Mouse (Mus musculus): Measurements from ENCODE around the gene Wdr75. TPM values are rescaled to one million over a fixed set of nuclear protein-coding genes. Genes with fewer than 3 reads are reported as not detected.

The Wdr75 gene
- polyA plus RNA-seq, 1 experiment from 2014 or later: 70.1 TPM

DNA sequence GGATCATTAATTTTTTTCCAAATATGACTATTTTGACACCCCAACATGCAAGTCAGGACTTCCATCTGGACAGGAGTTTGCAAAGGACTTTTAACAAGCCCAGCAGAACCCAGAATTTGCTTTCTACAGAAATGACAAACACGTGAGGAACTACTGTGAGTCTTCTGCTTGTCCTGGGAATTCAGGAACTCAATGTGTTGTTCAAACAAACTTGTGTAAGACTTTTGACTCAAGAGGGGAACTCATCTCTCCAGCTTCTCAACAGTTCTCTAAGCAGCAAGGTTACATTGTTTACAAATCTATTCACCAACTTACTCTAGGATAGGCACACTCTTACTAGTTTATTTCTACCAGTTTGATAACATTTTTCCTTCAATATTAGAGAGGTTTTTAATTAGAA is 63.1 kb downstream of the Wdr75 start:
- H3K27ac ChIP-seq (replicated peaks): no peak overlapping the region
- no peaks in the 10 kb centered on the region for H3K36me3 ChIP-seq
- no peaks in the 10 kb centered on the region for H3K9me3 ChIP-seq
- no peak overlapping the region for H3K4me2 ChIP-seq (replicated peaks)
- H3K4me3 ChIP-seq: no peak overlapping the region
- H3K9ac ChIP-seq (replicated peaks): no peak overlapping the region
- 74% methylated on average over 1 of the region's 1 CpGs for WGBS
- no peaks in the 10 kb centered on the region for H3K4me1 ChIP-seq
- no peaks in the 10 kb centered on the region for H3K27me3 ChIP-seq
- ATAC-seq (ENCODE audit: low FRiP score, low read depth): no peak

DNA sequence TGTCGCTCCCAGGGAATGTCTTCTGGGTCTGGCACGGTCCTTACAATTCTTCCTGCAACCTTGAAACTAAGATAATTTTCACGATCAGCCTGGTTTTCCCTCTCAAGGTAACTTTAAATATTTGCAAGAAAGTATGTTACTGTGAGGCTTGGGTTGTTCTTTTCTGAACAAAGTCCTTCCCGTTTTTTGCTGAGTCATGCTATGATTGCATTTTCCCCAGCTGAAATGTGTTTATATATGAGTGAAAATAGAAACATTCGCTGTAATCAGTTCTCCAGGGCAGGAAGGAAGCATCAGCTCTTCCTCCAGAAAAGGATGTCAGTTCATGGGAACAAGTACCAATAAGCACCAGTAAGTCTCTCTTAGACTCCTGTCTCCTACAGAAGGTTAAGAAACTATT is 65.4 kb downstream of the Wdr75 start:
- Histone ChIP-seq H3K27ac (replicated peaks) (no peak overlapping the region), H3K4me2 (replicated peaks) (no peak overlapping the region), H3K36me3 (no peaks in the 10 kb centered on the region), H3K9ac (replicated peaks) (no peak overlapping the region), H3K27me3 (no peaks in the 10 kb centered on the region), H3K9me3 (no peaks in the 10 kb centered on the region), H3K4me1 (no peaks in the 10 kb centered on the region), H3K4me3 (no peak overlapping the region)
- WGBS: 79% methylated on average over 5 of the region's 5 CpGs
- ATAC-seq (ENCODE audit: low FRiP score, low read depth): no peak

GRCm38 (mm10) chr1:45861162-45861561 is 66.2 kb downstream of the Wdr75 start:
- Histone ChIP-seq H3K9me3 (no peaks in the 10 kb centered on the region), H3K27me3 (no peaks in the 10 kb centered on the region), H3K4me1 (no peaks in the 10 kb centered on the region), H3K36me3 (no peaks in the 10 kb centered on the region), H3K27ac (replicated peaks) (no peak overlapping the region), H3K4me2 (replicated peaks) (no peak overlapping the region), H3K4me3 (no peak overlapping the region), H3K9ac (replicated peaks) (no peak overlapping the region)
- ATAC-seq (ENCODE audit: low FRiP score, low read depth): no peak

DNA sequence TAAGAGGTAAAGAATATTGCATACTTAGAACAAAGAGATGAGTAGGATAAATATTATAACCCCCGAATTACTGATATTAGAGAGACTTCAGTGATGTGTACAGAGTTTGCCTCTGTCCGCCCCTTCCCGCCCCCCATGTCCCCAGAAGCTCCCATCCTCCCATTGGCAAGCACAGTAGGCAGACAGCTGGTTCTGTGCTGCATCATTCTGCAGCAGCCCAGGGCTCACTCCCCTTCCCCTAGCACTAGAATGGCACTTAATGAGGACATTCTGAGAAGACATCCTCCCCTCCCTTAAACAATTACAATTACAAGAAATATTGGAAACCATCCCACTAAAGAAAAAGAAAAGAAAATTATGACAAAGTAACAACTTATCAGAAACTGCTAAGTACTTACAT is 68.7 kb downstream of the Wdr75 start:
- Histone ChIP-seq H3K4me2 (replicated peaks) (no peak overlapping the region), H3K36me3 (no peaks in the 10 kb centered on the region), H3K4me3 (no peak overlapping the region), H3K9ac (replicated peaks) (no peak overlapping the region), H3K27ac (replicated peaks) (no peak overlapping the region), H3K27me3 (no peaks in the 10 kb centered on the region), H3K9me3 (no peaks in the 10 kb centered on the region), H3K4me1 (no peaks in the 10 kb centered on the region)
- ATAC-seq (ENCODE audit: low FRiP score, low read depth): no peak
- 97% methylated on average over 3 of the region's 3 CpGs for WGBS

- Histone ChIP-seq H3K4me1 (no peaks in the 10 kb centered on the region), H3K9me3 (no peaks in the 10 kb centered on the region), H3K27ac (replicated peaks) (no peak overlapping the region), H3K27me3 (no peaks in the 10 kb centered on the region), H3K36me3 (no peaks in the 10 kb centered on the region), H3K4me2 (replicated peaks) (no peak overlapping the region), H3K4me3 (no peak overlapping the region), H3K9ac (replicated peaks) (no peak overlapping the region)
- 85% methylated on average over 4 of the region's 4 CpGs for WGBS
- ATAC-seq (ENCODE audit: low FRiP score, low read depth): no peak
Measured at GRCm38 (mm10) chr1:45864564-45865014, 69.6 kb downstream of the Wdr75 start.

DNA sequence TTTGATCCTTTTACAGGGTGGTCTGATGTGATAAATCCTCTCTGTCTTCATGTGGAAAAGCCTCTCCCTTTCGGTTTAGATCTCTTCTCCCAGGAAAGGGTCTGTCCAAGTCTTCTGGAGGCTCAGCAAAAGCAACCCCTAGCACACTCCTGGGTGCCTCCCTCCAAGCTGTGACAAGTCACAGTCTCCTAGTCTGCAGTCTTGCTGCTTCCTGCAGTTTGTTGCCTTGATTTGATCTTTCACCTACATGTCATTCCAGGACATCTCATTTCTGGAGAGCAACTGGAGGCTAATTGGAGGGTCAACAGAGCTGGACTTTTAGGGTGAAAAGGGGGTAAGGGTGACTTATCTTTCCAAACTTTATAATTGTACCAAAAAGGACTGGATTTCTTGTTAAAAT is 70.3 kb downstream of the Wdr75 start:
- no peak overlapping the region for H3K9ac ChIP-seq (replicated peaks)
- no peak for ATAC-seq (ENCODE audit: low FRiP score, low read depth)
- no peak overlapping the region for H3K4me2 ChIP-seq (replicated peaks)
- no peak overlapping the region for H3K27ac ChIP-seq (replicated peaks)
- H3K4me3 ChIP-seq: no peak overlapping the region
- no peaks in the 10 kb centered on the region for H3K4me1 ChIP-seq
- no peaks in the 10 kb centered on the region for H3K36me3 ChIP-seq
- no peaks in the 10 kb centered on the region for H3K9me3 ChIP-seq
- WGBS: 70% methylated on average over 1 of the region's 1 CpGs
- no peaks in the 10 kb centered on the region for H3K27me3 ChIP-seq

- 75% methylated on average over 5 of the region's 5 CpGs for WGBS
- no peak for ATAC-seq (ENCODE audit: low FRiP score, low read depth)
Measured at GRCm38 (mm10) chr1:45865727-45866126, 70.8 kb downstream of the Wdr75 start.

DNA sequence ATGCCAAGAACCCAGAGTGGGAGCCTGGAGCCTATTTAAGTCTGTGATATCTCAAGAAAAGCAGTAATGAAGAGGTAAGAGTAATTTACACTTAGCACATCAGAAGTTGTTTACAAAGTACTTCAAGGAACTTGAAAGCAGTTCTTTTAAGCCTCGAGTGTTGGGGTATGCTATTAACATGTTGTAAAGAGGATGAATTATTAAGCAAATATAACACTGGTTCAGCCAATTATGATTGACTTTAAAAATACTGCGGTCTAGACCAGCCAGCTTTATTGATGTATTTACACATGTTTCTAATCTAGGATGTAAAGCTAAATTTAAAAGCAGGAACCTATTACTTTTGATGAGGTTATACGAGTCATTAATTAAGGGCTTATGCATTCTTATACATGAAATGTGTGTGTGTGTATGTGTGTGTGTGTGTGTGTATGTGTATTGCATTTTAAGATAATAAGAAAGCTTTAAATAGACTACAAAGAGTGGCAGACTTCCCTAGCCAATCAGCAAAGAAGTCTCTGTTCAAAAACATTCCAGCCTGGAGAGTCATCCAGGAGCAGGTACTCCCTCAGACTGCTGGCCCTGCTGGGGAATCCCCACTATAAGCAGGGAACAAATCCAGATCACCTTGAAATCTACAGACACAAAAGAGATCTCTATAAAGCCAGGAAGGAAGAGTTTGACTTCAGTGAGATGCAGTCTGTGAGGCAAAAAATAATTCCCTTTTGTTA is 71.5 kb downstream of the Wdr75 start:
- WGBS: 81% methylated on average over 3 of the region's 3 CpGs
- no peak for ATAC-seq (ENCODE audit: low FRiP score, low read depth)
- no peaks in the 10 kb centered on the region for H3K36me3 ChIP-seq
- H3K9me3 ChIP-seq: no peaks in the 10 kb centered on the region
- H3K27me3 ChIP-seq: no peaks in the 10 kb centered on the region
- H3K27ac ChIP-seq (replicated peaks): no peak overlapping the region
- no peaks in the 10 kb centered on the region for H3K4me1 ChIP-seq
- H3K9ac ChIP-seq (replicated peaks): no peak overlapping the region
- no peak overlapping the region for H3K4me2 ChIP-seq (replicated peaks)
- H3K4me3 ChIP-seq: no peak overlapping the region

More at GRCm38 (mm10) chr1:45865727-45866126, 70.8 kb downstream of the Wdr75 start:
- Histone ChIP-seq H3K4me1 (no peaks in the 10 kb centered on the region), H3K27me3 (no peaks in the 10 kb centered on the region), H3K4me3 (no peak overlapping the region), H3K9me3 (no peaks in the 10 kb centered on the region), H3K27ac (replicated peaks) (no peak overlapping the region), H3K36me3 (no peaks in the 10 kb centered on the region), H3K9ac (replicated peaks) (no peak overlapping the region), H3K4me2 (replicated peaks) (no peak overlapping the region)

- no peak overlapping the region for H3K27ac ChIP-seq (replicated peaks)
- no peaks in the 10 kb centered on the region for H3K36me3 ChIP-seq
- no peak for ATAC-seq (ENCODE audit: low FRiP score, low read depth)
- H3K9ac ChIP-seq (replicated peaks): no peak overlapping the region
- 78% methylated on average over 1 of the region's 1 CpGs for WGBS
- no peak overlapping the region for H3K4me2 ChIP-seq (replicated peaks)
- no peaks in the 10 kb centered on the region for H3K9me3 ChIP-seq
- H3K27me3 ChIP-seq: no peaks in the 10 kb centered on the region
- no peak overlapping the region for H3K4me3 ChIP-seq
- H3K4me1 ChIP-seq: no peaks in the 10 kb centered on the region
Measured at GRCm38 (mm10) chr1:45868050-45868449, 73.1 kb downstream of the Wdr75 start.

GRCm38 (mm10) chr1:45868479-45869137 is 73.6 kb downstream of the Wdr75 start:
- no peak for ATAC-seq (ENCODE audit: low FRiP score, low read depth)
- Histone ChIP-seq H3K4me3 (no peak overlapping the region), H3K27ac (replicated peaks) (no peak overlapping the region), H3K4me2 (replicated peaks) (no peak overlapping the region), H3K9ac (replicated peaks) (no peak overlapping the region), H3K9me3 (no peaks in the 10 kb centered on the region), H3K27me3 (no peaks in the 10 kb centered on the region), H3K4me1 (no peaks in the 10 kb centered on the region), H3K36me3 (no peaks in the 10 kb centered on the region)
- 83% methylated on average over 3 of the region's 3 CpGs for WGBS
